30 mouse cellular contexts compared by ENCODE assay signal in genomic region chr9:14998790-14999189, GRCm38 (mm10). TPM values are rescaled to one million over a fixed set of nuclear protein-coding genes. Genes with fewer than 3 reads are reported as not detected.
DNase-seq lines count a peak whose midpoint lies in the region; ATAC-seq and TF ChIP-seq lines count a peak whose summit lies in the region.
"Had no signal": no experiment of that assay in that cellular context is flagged by ENCODE, and none has a peak within 500 bp of the region (broad histone marks: within the 10 kb centered on the region; RNA-seq: fewer than 3 reads in every experiment).

No protein-coding gene starts in this region.

- H3K36me3 ChIP-seq in heart, embryonic 10.5 days, result no peaks in the 10 kb centered on the region
- H3K36me3 ChIP-seq in heart, adult 2 months (ENCODE audit: control insufficient read depth, insufficient read depth, low read length), result no peaks in the 10 kb centered on the region
- no peaks in the 10 kb centered on the region for H3K36me3 ChIP-seq in thymus, adult 2 months (ENCODE audit: control insufficient read depth, insufficient read depth, low read length)
- H3K36me3 ChIP-seq: embryonic facial prominence, embryonic 15.5 days; G1E had no signal

- no peak overlapping the region for H3K4me3 ChIP-seq in heart, embryonic 10.5 days
- H3K4me3 ChIP-seq in heart, adult 2 months, result no peak overlapping the region
- H3K4me3 ChIP-seq in left cerebral cortex, adult 2 months, result no peak overlapping the region
- H3K4me3 ChIP-seq in thymus, adult 2 months (ENCODE audit: control insufficient read depth, insufficient read depth, low read length), result no peak overlapping the region
- H3K4me3 ChIP-seq: embryonic facial prominence, embryonic 13.5 days; embryonic facial prominence, embryonic 15.5 days; erythroblast, embryonic 14.5 days; forebrain, embryonic 10.5 days; forebrain, embryonic 12.5 days had no signal

- H3K4me1 ChIP-seq in heart, embryonic 10.5 days, result peaks cover 5% of the 10 kb centered on the region; the same call in 1 of the 2 replicates
- no peaks in the 10 kb centered on the region for H3K4me1 ChIP-seq in heart, adult 2 months (ENCODE audit: control insufficient read depth, insufficient read depth, low read length)
- H3K4me1 ChIP-seq in thymus, adult 2 months (replicated peaks; ENCODE audit: control insufficient read depth, insufficient read depth, low read length), result peaks cover 19% of the 10 kb centered on the region

- H3K27ac ChIP-seq in heart, embryonic 10.5 days, result no peak overlapping the region
- no peak overlapping the region for H3K27ac ChIP-seq in heart, adult 2 months
- H3K27ac ChIP-seq in left cerebral cortex, adult 2 months, result peak overlapping the region; percentile 88
- peak overlapping the region; percentile 7; the same call in 1 of the 2 replicates for H3K27ac ChIP-seq in thymus, adult 2 months (ENCODE audit: control insufficient read depth, insufficient read depth, low read length)
- H3K27ac ChIP-seq: embryonic facial prominence, embryonic 13.5 days; embryonic facial prominence, embryonic 15.5 days; forebrain, embryonic 10.5 days; forebrain, embryonic 12.5 days had no signal

- TF ChIP-seq CTCF in heart, adult 2 months (IDR thresholded peaks at IDR 0.05), result no peak
- no peak; the same call in 1 of the 2 replicates for TF ChIP-seq CTCF in left cerebral cortex, adult 2 months (IDR thresholded peaks at IDR 0.05)
- TF ChIP-seq CTCF in thymus, adult 2 months (IDR thresholded peaks at IDR 0.05; ENCODE audit: borderline replicate concordance, control insufficient read depth, extremely low read depth, insufficient read depth, low read length, poor library complexity), result no peak

- intact Hi-C loops in heart, adult 2 months (cut with DNase I), result no loop called here
- intact Hi-C loops in left cerebral cortex, adult 2 months (cut with DNase I), result loop anchor here (5.0 kb wide), 2 partner anchors 91 to 131 kb away; no protein-coding TSS in a partner anchor
- intact Hi-C loops in left cerebral cortex, postnatal 14 days (cut with DNase I), result no loop called here

- TF ChIP-seq EP300 in heart, adult 2 months (IDR thresholded peaks at IDR 0.05; ENCODE audit: insufficient read depth, low read depth, low read length), result no peak

- 84% methylated on average over 9 of the region's 9 CpGs for WGBS in heart, embryonic 10.5 days
- WGBS in heart, adult 2 months, result 83% methylated on average over 9 of the region's 9 CpGs
- 88% methylated on average over 9 of the region's 9 CpGs for WGBS in thymus, adult 2 months

- ATAC-seq in frontal cortex, adult (ENCODE audit: low TSS enrichment), result peak; percentile 54
- ATAC-seq: activated CD4-positive, CD25-positive, alpha-beta regulatory T cell, adult 4 months; CD4-positive, CD25-positive, alpha-beta regulatory T cell, adult 4 months; forebrain, embryonic 14.5 days; Patski had no signal

- H3K9ac ChIP-seq in heart, adult 2 months (ENCODE audit: low read depth, low read length), result no peak overlapping the region
- H3K9ac ChIP-seq: embryonic facial prominence, embryonic 13.5 days; embryonic facial prominence, embryonic 15.5 days; forebrain, embryonic 12.5 days had no signal

- no peak for TF ChIP-seq POLR2A in heart, adult 2 months (IDR thresholded peaks at IDR 0.05; ENCODE audit: insufficient read depth, low read depth, low read length)
- no peak for TF ChIP-seq POLR2A in thymus, adult 2 months (IDR thresholded peaks at IDR 0.05; ENCODE audit: control insufficient read depth, extremely low read depth, insufficient read depth, low read length, poor library complexity)

- H3K9me3 ChIP-seq in heart, embryonic 10.5 days, result no peaks in the 10 kb centered on the region
- H3K9me3 ChIP-seq: embryonic facial prominence, embryonic 13.5 days; embryonic facial prominence, embryonic 15.5 days; forebrain, embryonic 10.5 days; forebrain, embryonic 12.5 days; G1E had no signal

- H3K27me3 ChIP-seq in heart, embryonic 10.5 days (ENCODE audit: insufficient read depth, poor library complexity, severe bottlenecking), result no peaks in the 10 kb centered on the region
- H3K27me3 ChIP-seq in heart, adult 2 months (ENCODE audit: control insufficient read depth, insufficient read depth, low read length), result 0 out of 2 replicates have a peak, but pooled peaks cover 1% of the 10 kb centered on the region
- no peaks in the 10 kb centered on the region for H3K27me3 ChIP-seq in thymus, adult 2 months (ENCODE audit: control insufficient read depth, insufficient read depth, low read length)
- H3K27me3 ChIP-seq: CH12.LX; embryonic facial prominence, embryonic 13.5 days; embryonic facial prominence, embryonic 15.5 days; forebrain, embryonic 12.5 days; Patski had no signal

- H3K79me2 ChIP-seq in heart, adult 2 months (replicated peaks; ENCODE audit: control insufficient read depth, insufficient read depth, low read length), result no peaks in the 10 kb centered on the region

- no peak for DNase-seq in frontal cortex, postnatal 25 days (ENCODE audit: low spot score in 2 of 2)
- DNase-seq in heart, embryonic 10.5 days (ENCODE audit: low spot score), result peak; percentile 63
- no peak for DNase-seq in heart, adult 2 months
- no peak for DNase-seq in left cerebral cortex, adult 2 months (ENCODE audit: extremely low spot score in 1 of 2, low spot score in 2 of 2)
- no peak for DNase-seq in left cerebral cortex, postnatal 14 days (ENCODE audit: low spot score in 2 of 2)
- no peak for DNase-seq in thymus, adult 2 months
- no peak for DNase-seq in thymus, postnatal 0 days (ENCODE audit: low spot score)
- DNase-seq: adrenal gland, adult 8-10 months; adrenal gland, postnatal 14 days; adrenal gland, postnatal 36 days; B cell, adult 2 months; cerebellum, adult 11 months; cerebellum, adult 18-20 months; cerebellum, adult 8-10 months; cerebellum, adult 9-11 months; cerebellum, postnatal 14 days; cerebellum, postnatal 36 days; embryo, embryonic 11 days had no signal

RNA-seq across cellular contexts. Expression of gene Panx1, which starts 46.5 kb away (rescaled TPM):
- 26.9 and 43.7 TPM in 2 replicates for polyA plus RNA-seq in heart, embryonic 10.5 days (2016; fragmentation: Nextera tagmentation; extraction: Ambion mirVana)
- total RNA-seq in heart, adult 2 months (2021), result 1 to 10 TPM; 3.8 to 4.5 TPM
- 5.6 and 6.0 TPM in 2 replicates for polyA plus RNA-seq in heart, adult 2 months (2012; rRNA removed)
- total RNA-seq in left cerebral cortex, adult 2 months (2021), result 10 to 100 TPM; 33.6 to 36.1 TPM
- 10 to 100 TPM; 42.2 to 43.4 TPM for total RNA-seq in left cerebral cortex, postnatal 14 days (2021)
- polyA plus RNA-seq in thymus, adult 2 months (2012; rRNA removed), result 145 and 155 TPM in 2 replicates
- polyA plus RNA-seq in thymus, postnatal 0 days (2015; fragmentation: Nextera tagmentation; extraction: Ambion mirVana), result 76.0 and 78.1 TPM in 2 replicates
- polyA plus RNA-seq: G1E had no signal

Comparison
In these comparisons a context has a peak if more than half of its experiments do, and no peak if none do; other contexts are left out.
1. H3K27ac ChIP-seq: peak in left cerebral cortex, adult 2 months (single experiment) and thymus, adult 2 months (single experiment); none in heart, embryonic 10.5 days (single experiment) and heart, adult 2 months (single experiment).